Mouse (Mus musculus) adrenal gland, postnatal 0 days (tissue): ENCODE measurements around the gene Shisa5. TPM values are rescaled to one million over a fixed set of nuclear protein-coding genes. Genes with fewer than 3 reads are reported as not detected.

Source experiments
- polyA plus RNA-seq: library from polyadenylated mRNA; unstranded; fragments of >200 nt; fragmentation: Nextera tagmentation; extraction: Ambion mirVana; gene quantifications from 2 replicates; pipeline ENCODE4 v1.2.1, GENCODE M21; 2015

The Shisa5 gene
- 120 and 181 TPM in 2 replicates for polyA plus RNA-seq

GRCm38 (mm10) chr9:109038086-109038895 is at the start of gene Shisa5:
Gene Shisa5 (plus strand): TSS chr9:109038565.

GRCm38 (mm10) chr9:108991428-108992084 is 46.8 kb upstream of the Shisa5 start, which contains the start of gene Pfkfb4:
Gene Pfkfb4 (plus strand): TSS chr9:108991778.

GRCm38 (mm10) chr9:109059136-109059903 is 21.0 kb downstream of the Shisa5 start, which contains the start of gene Trex1:
Gene Trex1 (minus strand): TSS chr9:109059734.

GRCm38 (mm10) chr9:109073661-109074573 is 35.6 kb downstream of the Shisa5 start, which contains the start of gene Atrip:
Gene Atrip (minus strand): TSS chr9:109074124.

GRCm38 (mm10) chr9:109082124-109082800 is 43.9 kb downstream of the Shisa5 start, which contains the start of the genes Ccdc51 and Tma7:
Gene Ccdc51 (plus strand): TSS chr9:109082493.
Gene Tma7 (minus strand): TSS chr9:109082587.

GRCm38 (mm10) chr9:109095137-109095982 is 57.0 kb downstream of the Shisa5 start, which contains the start of gene Plxnb1:
Gene Plxnb1 (plus strand): TSS chr9:109095389.

Other genes with a start within 250 kb of the Shisa5 start
- gene Nckipsd, start 230.2 kb upstream of the Shisa5 start, polyA plus RNA-seq = 8.4 and 9.3 TPM in 2 replicates
- 1.7 and 1.9 TPM in 2 replicates for gene Celsr3, start 212.2 kb upstream of the Shisa5 start, polyA plus RNA-seq
- 4.9 and 6.0 TPM in 2 replicates for gene Slc26a6, start 185.3 kb upstream of the Shisa5 start, polyA plus RNA-seq
- 0.17 TPM in 1 of 2 replicates, not detected in the other for gene Tmem89, start 123.9 kb upstream of the Shisa5 start, polyA plus RNA-seq
- 300 and 412 TPM in 2 replicates for gene Uqcrc1, start 101.9 kb upstream of the Shisa5 start, polyA plus RNA-seq
- gene Col7a1, start 85.0 kb upstream of the Shisa5 start, polyA plus RNA-seq = 6.9 and 7.2 TPM in 2 replicates
- gene Ucn2, start 52.6 kb upstream of the Shisa5 start, polyA plus RNA-seq = 0.30 TPM in 1 of 2 replicates, not detected in the other
- gene Pfkfb4, start 46.8 kb upstream of the Shisa5 start, polyA plus RNA-seq = 5.4 and 5.8 TPM in 2 replicates
- 19.0 and 28.9 TPM in 2 replicates for gene Trex1, start 21.2 kb downstream of the Shisa5 start, polyA plus RNA-seq
- gene Atrip, start 35.6 kb downstream of the Shisa5 start, polyA plus RNA-seq = 14.4 and 21.7 TPM in 2 replicates
- 20.5 and 24.2 TPM in 2 replicates for gene Ccdc51, start 43.9 kb downstream of the Shisa5 start, polyA plus RNA-seq
- 801 and 807 TPM in 2 replicates for gene Tma7, start 44.0 kb downstream of the Shisa5 start, polyA plus RNA-seq
- gene Plxnb1, start 56.8 kb downstream of the Shisa5 start, polyA plus RNA-seq = 7.9 and 14.1 TPM in 2 replicates
- gene Fbxw21, start 123.5 kb downstream of the Shisa5 start, polyA plus RNA-seq = 0.18 TPM in 1 of 2 replicates, not detected in the other
- not detected in 2 replicates for gene Fbxw13, start 157.4 kb downstream of the Shisa5 start, polyA plus RNA-seq
- gene Fbxw20, start 196.2 kb downstream of the Shisa5 start, polyA plus RNA-seq = not detected in 2 replicates
- gene Fbxw14, start 249.1 kb downstream of the Shisa5 start, polyA plus RNA-seq = not detected in 2 replicates